Mouse (Mus musculus) megakaryocyte progenitor cell, adult 5-6 weeks (primary cell): ENCODE data around the gene Jagn1. TPM values are rescaled to one million over a fixed set of nuclear protein-coding genes. Genes with fewer than 3 reads are reported as not detected.

Experiments
- ATAC-seq: replicated peaks from 2 replicates; pipeline ENCODE4 v1.8.0; 2016; ENCODE audit warnings: mild to moderate bottlenecking, moderate TSS enrichment, inconsistent platforms; ENCODE audit not compliant: poor library complexity
- total RNA-seq, 2 experiments: library from RNA; stranded (forward) in 1 of 2; stranded (reverse) in 1 of 2; fragments of 157-497, 149-512 nt in 1 of 2; fragments of 200-1000 nt in 1 of 2; gene quantifications; 2 replicates each; pipeline versions ENCODE4 v1.2.3 to v1.2.4; 2015 to 2017

Gene Jagn1
- total RNA-seq (2015) (76.3 and 85.0 TPM in 2 replicates), total RNA-seq (2017) (21.7 and 28.0 TPM in 2 replicates)

DNA sequence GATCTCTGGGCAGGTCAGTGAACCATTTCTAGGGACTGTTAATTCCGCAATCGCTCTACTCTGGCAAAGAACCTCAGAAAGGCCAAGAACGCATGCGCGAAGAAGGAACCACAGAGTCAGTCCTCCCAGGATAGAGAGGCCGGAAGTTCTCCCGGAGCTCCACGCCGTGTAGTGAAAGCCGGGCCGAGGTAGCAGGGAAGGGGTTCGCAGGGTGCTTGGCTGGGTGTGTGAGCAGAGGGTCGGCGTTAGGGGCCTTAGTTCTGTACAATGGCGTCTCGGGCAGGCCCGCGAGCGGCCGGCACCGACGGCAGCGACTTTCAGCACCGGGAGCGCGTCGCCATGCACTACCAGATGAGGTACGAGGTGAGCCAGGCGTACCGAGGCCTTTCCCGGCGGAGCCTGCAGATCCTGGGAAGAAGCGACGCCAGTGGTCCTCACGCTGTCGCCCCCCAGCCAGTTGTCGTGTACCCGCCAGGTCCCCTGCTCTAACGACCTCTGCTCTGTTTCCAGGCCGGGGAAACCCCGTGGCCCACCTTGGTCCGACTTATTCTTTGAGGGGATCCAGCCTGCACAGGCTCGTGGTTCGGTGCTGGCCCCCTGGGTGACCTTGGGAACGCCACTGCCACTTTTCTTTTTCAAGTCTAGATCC, at the start of gene Jagn1:
Gene Jagn1 (plus strand): TSS at position 128 of the 649 bp plus-strand sequence.
- peak; percentile 84 for ATAC-seq

DNA sequence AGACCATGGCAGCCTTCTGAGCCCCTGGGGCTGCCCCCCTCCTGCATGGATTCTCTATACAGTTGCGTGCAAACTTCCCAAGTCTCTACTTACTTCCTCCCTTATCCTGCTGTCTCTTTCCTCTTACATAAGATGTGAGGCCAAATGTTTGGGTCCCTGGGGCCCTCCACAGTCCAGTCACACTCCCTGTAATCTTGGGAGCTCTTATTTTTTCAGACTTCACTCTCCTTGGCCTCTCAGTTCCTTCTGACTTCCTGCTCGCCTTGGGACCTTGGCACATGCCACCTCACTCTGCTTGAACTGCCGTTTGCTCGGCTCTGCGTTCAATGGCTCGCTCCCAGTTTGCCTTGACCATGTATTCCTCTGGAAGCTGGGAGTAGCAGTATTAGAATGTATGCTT, 48.4 kb upstream of the Jagn1 start:
- ATAC-seq = no peak

DNA sequence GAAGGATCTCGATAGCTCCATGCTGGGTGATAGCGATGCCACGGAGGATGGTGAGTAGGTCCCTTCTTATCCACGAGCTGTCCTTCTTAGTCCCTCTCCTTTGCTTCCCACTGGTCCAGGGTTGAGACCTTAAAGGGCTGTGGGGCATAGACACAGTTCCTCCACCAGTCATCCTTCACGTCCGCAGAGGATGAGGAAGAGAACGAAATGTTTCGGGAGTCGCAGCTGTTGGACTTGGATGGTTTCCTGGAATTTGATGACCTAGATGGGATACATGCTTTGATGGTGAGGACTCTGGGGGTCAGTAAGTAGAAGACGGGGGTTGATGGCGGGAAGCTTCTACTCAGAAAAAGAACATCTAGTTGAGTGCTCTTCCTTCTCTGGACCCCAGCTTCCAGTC, 47.6 kb upstream of the Jagn1 start:
- ATAC-seq = no peak

DNA sequence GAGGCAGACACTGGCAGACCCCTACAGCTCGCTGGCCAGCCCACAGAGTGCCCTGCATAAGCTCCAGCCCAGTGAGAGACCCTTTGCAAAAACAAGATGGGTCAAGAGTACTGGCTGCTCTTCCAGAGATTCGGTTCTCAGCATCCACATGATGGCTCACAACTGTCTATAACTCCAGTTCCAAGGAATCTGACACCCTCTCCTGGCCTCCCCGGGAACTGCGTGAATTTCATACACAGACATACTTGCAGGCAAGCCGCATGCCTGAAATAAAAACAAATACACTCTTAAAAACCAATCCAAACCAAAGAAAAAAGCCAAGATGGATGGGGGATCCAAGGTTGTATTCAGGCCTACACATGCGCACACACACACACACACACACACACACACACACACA, 46.9 kb upstream of the Jagn1 start:
- no peak for ATAC-seq

DNA sequence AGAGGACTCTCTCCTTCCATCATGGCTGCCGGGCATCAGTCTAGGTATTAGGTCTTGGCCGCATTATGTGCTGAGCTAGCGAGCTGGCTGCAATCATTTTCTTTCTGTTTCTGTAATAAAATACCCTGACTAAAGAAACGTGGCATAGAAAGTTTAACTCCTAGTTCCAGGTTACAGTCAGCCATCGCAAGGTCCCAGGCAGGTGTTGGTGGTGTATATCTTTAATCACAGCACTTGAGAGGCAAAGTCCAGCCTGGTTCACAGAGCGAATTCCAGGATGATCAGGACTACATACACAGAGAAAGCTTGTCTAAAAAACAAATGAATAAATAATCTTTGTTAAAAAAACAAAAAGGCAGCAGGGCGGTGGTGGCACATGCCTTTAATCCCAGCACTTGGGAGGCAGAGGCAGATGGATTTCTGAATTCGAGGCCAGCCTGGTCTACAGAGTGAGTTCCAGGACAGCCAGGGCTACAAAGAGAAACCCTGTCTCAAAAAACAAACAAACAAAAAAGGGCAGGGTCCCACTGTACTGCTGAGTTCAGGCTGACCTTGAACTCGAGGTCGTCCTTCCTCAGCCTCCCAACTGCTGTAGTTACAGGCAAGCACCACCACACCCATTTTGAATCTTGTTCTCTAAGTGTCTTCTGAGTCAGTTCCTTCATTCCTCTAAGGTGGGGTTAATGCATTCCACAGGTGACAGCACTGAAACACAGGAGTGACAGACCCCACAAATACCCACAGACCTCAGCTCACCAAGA, 45.9 kb upstream of the Jagn1 start:
- no peak for ATAC-seq

DNA sequence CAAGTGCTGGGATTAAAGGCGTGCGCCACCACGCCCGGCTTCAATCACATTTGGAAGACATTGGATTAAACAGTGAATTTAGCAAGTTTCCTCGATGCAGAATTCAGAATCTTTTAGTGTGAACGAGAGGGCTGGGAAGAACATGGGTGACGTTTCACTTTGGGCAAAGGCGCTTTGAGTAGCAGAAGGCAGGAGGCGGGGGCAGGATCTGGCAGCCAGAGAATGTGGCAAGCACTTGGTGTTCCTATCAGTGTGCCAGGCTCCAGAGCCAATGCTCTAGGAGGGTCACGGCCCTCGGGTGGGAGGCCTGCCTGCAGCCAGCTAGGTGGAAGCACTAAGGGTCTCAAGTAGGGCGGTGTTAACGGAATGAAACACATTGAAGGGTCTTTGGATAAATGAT, 40.3 kb upstream of the Jagn1 start:
- no peak for ATAC-seq

DNA sequence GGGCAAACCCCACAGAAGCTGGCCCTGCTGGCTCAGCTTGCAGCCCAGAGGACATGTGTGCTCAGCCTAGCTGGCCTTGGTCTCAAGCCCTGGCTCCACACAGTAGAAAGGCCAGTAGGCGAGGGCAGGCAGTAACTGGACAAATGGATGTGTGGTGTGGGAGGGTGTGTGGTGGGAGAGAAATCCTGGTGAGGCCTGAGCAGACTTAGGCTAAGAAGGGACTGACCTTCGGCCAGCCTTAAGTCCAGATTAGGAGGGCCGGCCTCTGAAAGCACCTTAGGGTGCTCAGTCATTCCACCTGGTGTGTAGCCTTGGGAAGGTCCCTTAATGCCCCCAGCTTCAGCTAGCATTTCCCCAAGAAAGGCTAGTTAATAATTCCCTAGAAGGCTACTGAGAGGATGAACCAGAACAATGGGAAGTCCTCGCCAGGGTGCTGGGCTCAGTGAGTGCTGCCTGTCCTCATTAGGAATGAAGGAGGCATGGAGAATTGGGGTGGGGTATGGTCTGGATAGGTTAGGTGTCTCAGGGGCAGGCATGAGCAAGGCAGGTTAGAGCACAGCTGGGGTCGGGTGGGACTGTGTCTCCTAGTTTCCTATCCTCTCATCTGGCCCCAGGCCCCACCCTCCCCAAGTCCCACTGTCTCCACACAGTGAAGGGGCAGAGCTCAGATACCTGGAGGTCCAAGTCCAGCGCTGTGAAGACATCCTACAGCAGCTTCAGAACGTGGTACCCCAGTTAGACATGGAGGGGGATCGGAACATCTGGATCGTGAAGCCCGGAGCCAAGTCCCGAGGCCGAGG, 37.5 kb upstream of the Jagn1 start:
- no peak for ATAC-seq

DNA sequence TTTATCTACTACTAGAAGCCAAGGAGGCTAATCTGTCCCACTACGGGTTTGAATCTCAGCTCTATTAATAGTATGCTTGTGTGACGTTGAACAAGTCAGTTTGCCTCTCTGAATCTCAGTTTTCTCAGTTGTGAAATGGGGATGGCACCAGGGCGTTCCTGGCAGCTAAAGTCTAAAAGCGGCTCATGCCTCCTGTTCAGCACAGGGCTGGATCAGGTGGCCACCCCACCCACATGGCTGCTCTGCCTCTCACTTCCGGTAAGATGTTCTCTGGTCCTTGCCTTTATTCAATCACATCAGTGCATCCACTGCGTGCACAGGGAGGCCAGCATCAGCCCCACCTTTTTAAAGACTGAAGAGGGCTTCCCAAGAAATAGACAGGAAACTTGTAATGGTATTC, 36.9 kb upstream of the Jagn1 start:
- no peak for ATAC-seq

DNA sequence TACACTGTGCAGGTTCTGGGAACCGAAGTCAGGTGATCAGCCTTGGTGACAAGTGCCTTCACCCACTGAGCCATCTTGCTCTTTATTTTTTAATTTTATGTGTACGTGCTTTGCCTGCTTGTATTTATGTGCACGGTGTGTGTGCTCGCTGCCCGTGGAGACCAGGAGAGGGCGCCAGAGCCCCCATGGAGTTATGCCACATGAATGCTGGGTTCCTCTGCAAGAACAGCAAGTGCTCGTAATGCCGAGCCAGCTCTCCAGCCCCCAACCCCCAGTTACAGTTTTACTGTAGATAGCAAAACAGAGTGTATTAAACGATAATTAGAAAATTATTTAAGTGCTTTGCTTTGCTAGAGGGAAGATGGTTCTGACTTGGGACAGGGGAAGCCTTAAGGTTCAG, 35.7 kb upstream of the Jagn1 start:
- ATAC-seq = peak; percentile 44; the same call in 1 of the 2 replicates

DNA sequence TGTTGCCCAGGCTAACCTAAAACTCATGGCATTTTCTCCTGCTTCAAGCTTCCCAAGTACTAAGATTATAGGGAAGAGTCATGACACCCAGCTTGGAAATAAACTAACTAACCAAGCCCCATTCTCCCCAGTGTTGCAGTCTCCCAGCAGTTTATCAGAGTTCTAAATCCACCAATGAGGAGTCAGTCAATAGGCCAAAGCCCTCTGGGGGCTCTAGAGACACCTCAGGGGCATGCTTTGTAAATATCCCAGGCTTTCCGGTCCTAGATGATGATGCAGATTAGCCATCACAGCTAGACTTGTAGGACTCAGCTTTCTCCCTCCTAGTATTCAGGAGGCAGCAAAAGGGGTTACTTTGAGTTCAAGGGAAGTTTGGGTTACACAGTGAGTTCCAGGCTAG, 32.4 kb upstream of the Jagn1 start:
- ATAC-seq = no peak

DNA sequence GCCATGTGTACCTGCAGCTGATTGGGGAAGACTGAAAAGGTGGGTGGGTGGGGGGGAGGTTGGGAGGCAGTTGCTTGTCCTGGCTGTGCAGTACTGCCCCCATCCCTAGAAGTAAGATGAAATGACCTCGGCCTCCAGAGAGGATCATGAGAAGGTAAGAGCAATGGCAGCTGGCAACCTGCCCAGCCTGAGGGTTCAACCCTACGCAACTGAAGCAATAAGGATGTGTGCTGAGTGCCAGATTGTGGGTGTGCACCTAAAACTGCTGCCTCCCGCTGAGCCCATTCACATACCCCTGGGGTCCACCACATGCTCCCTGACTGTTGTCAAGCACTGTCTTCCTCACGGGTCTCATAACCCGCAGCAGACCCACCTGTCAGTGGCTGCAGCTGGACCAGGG, 26.0 kb upstream of the Jagn1 start:
- no peak for ATAC-seq

DNA sequence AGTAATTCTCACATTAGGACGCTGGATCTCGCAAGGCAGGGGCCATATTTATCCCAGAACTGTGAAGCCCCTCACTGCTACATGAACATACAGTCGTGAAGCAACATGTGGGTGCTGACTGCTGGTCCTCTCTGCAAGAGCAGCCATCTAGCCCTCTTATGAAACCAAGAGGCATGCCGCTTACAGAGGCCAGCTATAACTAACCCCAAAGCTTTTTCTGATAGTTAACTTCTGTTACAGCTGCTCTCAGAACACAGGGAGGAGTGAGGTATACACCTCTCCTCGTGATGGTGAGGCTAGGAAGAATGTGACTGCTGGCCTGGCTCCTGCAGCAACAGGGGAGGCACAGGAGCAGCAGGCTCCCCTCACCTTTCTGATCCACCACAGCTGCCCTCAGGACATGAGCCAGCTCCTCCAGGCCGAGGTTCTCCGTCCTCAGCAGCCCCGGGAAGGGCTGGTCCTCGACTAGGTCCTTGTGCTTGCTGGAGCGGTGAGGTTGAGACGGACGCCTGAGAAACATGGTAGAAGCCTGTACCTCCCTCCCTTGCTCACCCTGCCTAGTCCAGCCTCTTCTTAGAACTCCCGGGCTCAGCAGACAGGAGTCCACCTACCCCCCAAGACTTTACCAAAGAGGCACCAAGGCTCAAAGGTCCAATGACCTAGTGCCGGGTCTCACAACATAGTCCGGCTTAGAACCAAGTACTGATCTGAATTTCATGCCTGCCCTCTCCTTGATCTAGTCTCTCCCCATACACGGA, 23.7 kb upstream of the Jagn1 start:
- peak; percentile 38 for ATAC-seq

DNA sequence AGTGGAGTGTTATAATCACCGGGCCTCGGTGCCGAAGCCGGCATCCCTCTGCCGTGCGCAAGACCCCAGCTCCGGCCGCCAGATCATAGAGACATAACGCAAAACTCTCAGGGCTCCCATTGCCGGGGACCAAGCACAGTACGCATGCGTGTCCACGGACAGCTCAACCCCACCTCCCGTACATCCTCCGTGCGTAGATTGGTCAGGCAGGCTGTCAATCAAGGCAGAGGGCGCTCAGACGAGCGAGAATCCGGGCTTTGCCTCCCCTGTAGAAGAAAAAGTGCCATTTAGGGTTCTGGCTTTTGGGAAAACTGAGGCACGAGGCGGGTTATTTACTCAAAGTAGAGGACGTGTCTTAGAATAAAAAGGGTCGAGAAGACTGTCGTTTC, 23.2 kb upstream of the Jagn1 start, which contains the start of gene Rpusd3:
Gene Rpusd3 (minus strand): TSS at position 142 of the 389 bp plus-strand sequence.
- peak; percentile 95 for ATAC-seq

DNA sequence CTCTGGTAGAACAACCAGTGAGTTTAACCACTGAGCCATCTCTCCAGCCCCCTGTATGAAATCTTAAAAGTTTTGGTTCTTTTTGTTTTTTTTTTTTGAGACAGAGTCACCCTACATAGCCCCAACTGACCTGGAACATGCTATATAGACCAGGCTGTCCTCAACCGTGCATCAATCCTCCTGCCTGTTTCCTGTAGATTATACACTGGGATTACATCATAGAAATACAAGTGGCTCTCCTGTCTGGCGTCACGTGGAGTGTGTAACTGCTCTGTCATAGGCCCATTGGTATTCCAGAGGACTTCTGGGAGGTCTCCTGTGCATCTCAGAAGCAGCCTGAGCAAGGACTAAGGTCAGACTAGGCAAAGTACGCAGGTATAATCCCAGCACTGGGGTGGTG, 19.4 kb upstream of the Jagn1 start:
- peak; percentile 10; the same call in 1 of the 2 replicates for ATAC-seq

DNA sequence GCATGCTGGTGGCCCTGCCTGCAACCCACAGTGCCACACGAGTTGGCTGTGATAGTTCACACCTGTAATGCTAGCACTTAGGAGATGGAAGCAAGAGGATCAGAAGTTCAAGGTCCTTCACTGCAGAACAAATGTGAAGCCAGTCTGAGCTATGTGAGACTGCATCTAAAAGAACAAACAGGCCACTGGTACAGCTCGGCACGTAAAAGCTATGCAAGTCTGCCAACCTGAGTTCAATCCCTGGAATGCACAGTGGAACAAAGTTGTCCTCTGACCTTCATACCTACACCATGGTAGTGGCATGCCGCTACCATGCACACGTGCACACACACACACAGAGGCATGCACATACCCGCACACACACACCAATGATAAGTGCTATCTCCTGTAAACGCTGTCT, 18.2 kb upstream of the Jagn1 start:
- no peak for ATAC-seq

DNA sequence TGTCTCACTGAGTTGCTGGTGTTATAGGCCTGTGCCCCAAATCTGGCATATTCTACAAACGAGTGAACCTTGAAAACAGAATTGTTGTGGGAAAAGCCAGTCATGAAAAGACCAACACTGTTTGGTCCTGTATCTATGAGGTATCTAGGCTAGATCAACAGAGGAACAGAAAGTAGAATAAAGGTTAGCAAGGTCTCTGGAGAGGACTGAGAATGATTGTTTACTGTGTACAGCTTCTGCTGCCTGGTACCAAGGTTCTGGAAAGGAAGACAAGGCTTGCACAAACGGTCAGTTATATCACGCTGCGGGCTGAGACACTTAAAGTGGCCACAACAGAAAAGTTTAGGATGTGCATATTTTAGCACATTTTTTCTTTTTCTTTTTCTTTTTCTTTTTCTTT, 15.7 kb upstream of the Jagn1 start:
- ATAC-seq = no peak

DNA sequence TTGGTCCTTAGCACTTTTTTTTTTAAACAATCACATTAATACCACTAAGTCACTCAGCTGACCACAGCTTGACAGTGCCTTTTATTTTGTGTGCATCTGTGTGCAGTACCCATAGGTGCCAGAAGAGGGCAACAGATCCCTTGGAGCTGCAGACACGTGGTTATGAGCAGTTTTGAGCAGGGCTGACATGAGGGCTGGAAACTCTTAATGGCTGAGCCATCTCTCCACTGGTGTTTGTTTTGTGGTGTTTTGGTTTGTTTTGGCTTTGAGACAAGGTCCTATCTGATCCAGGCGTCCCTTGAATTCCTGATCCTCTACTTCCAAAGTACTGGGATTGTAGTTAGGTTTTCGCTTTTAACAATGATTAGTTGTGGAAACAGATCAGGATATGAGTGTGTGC, 15.0 kb upstream of the Jagn1 start:
- ATAC-seq = peak; percentile 90

DNA sequence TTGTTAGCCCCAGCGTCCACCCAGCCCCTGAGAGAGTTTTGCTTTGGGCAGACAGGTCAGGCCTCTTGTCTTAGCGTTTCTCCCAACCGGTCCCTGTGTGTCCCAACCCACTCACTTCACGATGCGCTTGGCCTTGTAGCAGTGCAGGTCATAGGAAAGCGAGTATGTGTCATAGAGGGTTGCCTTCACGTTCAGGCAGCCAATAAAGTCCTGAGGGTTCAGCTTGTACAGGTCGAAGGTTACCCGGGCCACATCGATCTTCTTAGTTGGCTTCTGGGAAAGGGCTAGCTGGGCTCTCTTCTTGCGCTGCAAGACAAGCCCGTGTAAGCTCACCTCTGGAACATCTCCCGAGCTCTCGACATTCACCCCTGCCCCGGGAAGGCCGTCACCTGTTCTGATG, 14.4 kb upstream of the Jagn1 start:
- no peak for ATAC-seq

DNA sequence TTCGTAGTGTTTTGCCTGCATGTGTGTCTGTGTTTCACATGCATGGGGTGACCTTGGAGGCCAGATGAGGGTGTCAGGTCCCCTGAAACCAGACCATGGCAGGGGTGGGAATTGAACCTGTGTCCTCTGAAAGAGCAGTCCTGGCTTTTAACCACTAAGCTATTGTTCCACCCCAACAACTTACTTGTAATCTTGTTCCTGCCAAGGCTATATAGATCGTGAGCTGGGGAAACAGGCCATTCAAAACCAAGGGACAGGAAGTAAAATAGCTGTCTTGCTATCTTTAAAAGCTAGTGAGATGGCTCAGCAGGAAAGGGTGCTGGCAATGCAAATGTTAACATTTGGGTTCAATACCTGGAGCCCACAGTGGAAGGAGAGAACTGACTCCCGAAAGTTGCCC, 12.4 kb upstream of the Jagn1 start:
- no peak for ATAC-seq

DNA sequence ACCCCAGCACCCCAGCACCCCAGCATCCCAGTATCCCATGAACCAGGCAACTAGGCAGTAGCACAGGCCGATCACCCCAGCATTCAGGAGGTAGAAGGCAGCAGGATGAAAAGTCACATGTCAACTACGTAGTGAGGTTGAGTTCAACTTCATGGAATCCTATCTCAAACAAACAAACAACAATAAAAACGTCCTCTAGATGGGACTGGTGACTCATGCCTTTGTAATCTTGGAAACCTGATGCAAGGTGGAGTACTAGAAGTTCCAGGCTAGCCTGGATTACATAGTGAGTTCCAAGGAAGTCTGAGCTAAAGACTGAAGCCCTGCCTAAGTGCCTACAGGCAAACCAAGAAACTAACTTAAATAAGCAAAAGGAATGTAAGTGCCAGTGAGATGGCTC, 11.5 kb upstream of the Jagn1 start:
- ATAC-seq = no peak

DNA sequence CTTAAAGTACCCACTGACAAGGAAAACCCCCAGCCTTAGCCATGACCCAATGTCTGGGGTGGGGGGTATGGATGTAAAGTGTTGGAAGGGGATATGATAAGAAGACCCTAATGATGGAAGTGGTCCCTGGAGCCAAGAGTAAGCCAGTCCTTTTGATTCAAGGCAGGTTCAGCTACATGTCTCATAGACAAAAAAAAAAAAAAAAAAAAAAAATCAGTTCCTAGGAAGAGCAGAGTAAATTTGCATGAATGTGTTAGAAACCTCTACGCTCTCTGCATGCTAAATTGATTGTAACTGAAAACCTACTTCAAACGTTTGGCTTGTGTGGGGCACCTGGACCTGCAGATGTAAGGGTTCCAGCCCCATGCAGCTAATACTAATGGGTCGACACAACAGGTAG, 10.6 kb upstream of the Jagn1 start:
- no peak for ATAC-seq
